Mouse (Mus musculus) neutrophil, adult 5-6 weeks (primary cell): ENCODE measurements around the gene Hes1. TPM values are rescaled to one million over a fixed set of nuclear protein-coding genes. Genes with fewer than 3 reads are reported as not detected.

ENCODE experiments used
- ATAC-seq: fragments of 151-379, 151-347 bp; 2 replicates; pipeline ENCODE4 v1.8.0; 2017; ENCODE audit warnings: mild to moderate bottlenecking, moderate TSS enrichment; ENCODE audit not compliant: insufficient number of reproducible peaks, poor library complexity, low FRiP score, severe bottlenecking; ENCODE audit errors: extremely low read depth
- total RNA-seq: library from RNA; stranded (forward); fragments of 200-1000 nt; gene quantifications from 2 replicates; pipeline ENCODE4 v1.2.3, GENCODE M21; 2017

The Hes1 gene
- total RNA-seq, 1 experiment from 2014 or later, result 19.8 TPM

GRCm38 (mm10) chr16:30047010-30047409, 17.2 kb upstream of the Hes1 start:
- ATAC-seq, result no peak

- no peak for ATAC-seq
These were observed 16.8 kb upstream of the Hes1 start for GRCm38 (mm10) chr16:30047421-30047831.

GRCm38 (mm10) chr16:30050767-30051490, 13.3 kb upstream of the Hes1 start:
- ATAC-seq, result no peak

- ATAC-seq, result no peak
These were observed 11.9 kb upstream of the Hes1 start for GRCm38 (mm10) chr16:30052271-30052670.

GRCm38 (mm10) chr16:30052839-30053511, 11.2 kb upstream of the Hes1 start:
- peak; percentile 16; the same call in 1 of the 2 replicates for ATAC-seq

- no peak for ATAC-seq
These were observed 9.6 kb upstream of the Hes1 start for GRCm38 (mm10) chr16:30054541-30054940.

GRCm38 (mm10) chr16:30055361-30055889, 8.8 kb upstream of the Hes1 start:
- no peak for ATAC-seq

- no peak for ATAC-seq
These were observed 8.3 kb upstream of the Hes1 start for GRCm38 (mm10) chr16:30055927-30056326.

GRCm38 (mm10) chr16:30056906-30057305, 7.3 kb upstream of the Hes1 start:
- ATAC-seq, result no peak

GRCm38 (mm10) chr16:30058974-30059717, 5.0 kb upstream of the Hes1 start:
- no peak for ATAC-seq

- no peak for ATAC-seq
These were observed 3.8 kb upstream of the Hes1 start for GRCm38 (mm10) chr16:30060412-30060811.

GRCm38 (mm10) chr16:30062242-30063030, 1.7 kb upstream of the Hes1 start:
- ATAC-seq, result no peak

- no peak for ATAC-seq
These were observed 883 bp upstream of the Hes1 start for GRCm38 (mm10) chr16:30063121-30063881.

- ATAC-seq, result no peak
These were observed 429 bp downstream of the Hes1 start for GRCm38 (mm10) chr16:30064613-30065012.

- peak; percentile 31 for ATAC-seq
These were observed 893 bp downstream of the Hes1 start for GRCm38 (mm10) chr16:30065077-30065476.

- ATAC-seq, result no peak
These were observed 1.5 kb downstream of the Hes1 start for GRCm38 (mm10) chr16:30065537-30066183.

- ATAC-seq, result no peak
These were observed 2.1 kb downstream of the Hes1 start for GRCm38 (mm10) chr16:30066184-30066851.
